ENCODE assay signal across 26 mouse cellular contexts in genomic region chr19:32281917-32282316, GRCm38 (mm10).
DNase-seq lines count a peak whose midpoint lies in the region; TF ChIP-seq lines count a peak whose summit lies in the region.
"Had no signal": no experiment of that assay in that cellular context is flagged by ENCODE, and none has a peak within 500 bp of the region (broad histone marks: within the 10 kb centered on the region; RNA-seq: fewer than 3 reads in every experiment).

No protein-coding gene starts in this region.

- H3K9ac ChIP-seq in heart, adult 2 months (ENCODE audit: low read depth, low read length) = no peak overlapping the region
- H3K9ac ChIP-seq: forebrain, embryonic 13.5 days; hindbrain, embryonic 13.5 days; limb, embryonic 15.5 days; liver, embryonic 15.5 days; lung, embryonic 14.5 days; midbrain, embryonic 15.5 days; stomach, embryonic 15.5 days had no signal

- WGBS in heart, adult 2 months = 56% methylated on average over 4 of the region's 4 CpGs

- TF ChIP-seq CTCF in heart, adult 2 months (IDR thresholded peaks at IDR 0.05) = no peak

- intact Hi-C loops in heart, adult 2 months (cut with DNase I) = loop anchor here (2.0 kb wide), 1 partner anchor 31 kb away; no protein-coding TSS in a partner anchor
- intact Hi-C loops in heart, postnatal 14 days (cut with DNase I) = no loop called here

- TF ChIP-seq POLR2A in heart, adult 2 months (IDR thresholded peaks at IDR 0.05; ENCODE audit: insufficient read depth, low read depth, low read length) = no peak

- H3K27me3 ChIP-seq in heart, adult 2 months (ENCODE audit: control insufficient read depth, insufficient read depth, low read length) = no peaks in the 10 kb centered on the region
- H3K27me3 ChIP-seq: forebrain, embryonic 13.5 days; hindbrain, embryonic 13.5 days; limb, embryonic 15.5 days; liver, embryonic 15.5 days; midbrain, embryonic 15.5 days; stomach, embryonic 15.5 days had no signal

- peaks cover 6% of the 10 kb centered on the region for H3K36me3 ChIP-seq in heart, adult 2 months (ENCODE audit: control insufficient read depth, insufficient read depth, low read length)
- H3K36me3 ChIP-seq: hindbrain, embryonic 13.5 days; limb, embryonic 10.5 days; limb, embryonic 15.5 days; liver, embryonic 15.5 days; midbrain, embryonic 10.5 days; midbrain, embryonic 15.5 days; stomach, embryonic 15.5 days had no signal

- peaks cover 9% of the 10 kb centered on the region for H3K4me1 ChIP-seq in heart, adult 2 months (ENCODE audit: control insufficient read depth, insufficient read depth, low read length)
- H3K4me1 ChIP-seq: forebrain, embryonic 13.5 days; hindbrain, embryonic 13.5 days; midbrain, embryonic 10.5 days; midbrain, embryonic 15.5 days had no signal

- H3K79me2 ChIP-seq in heart, adult 2 months (replicated peaks; ENCODE audit: control insufficient read depth, insufficient read depth, low read length) = no peaks in the 10 kb centered on the region

- DNase-seq in heart, adult 2 months = no peak
- no peak for DNase-seq in heart, postnatal 14 days
- DNase-seq in kidney, postnatal 14 days = peak; percentile 52
- no peak for DNase-seq in kidney, adult 8-10 months
- peak; percentile 25 for DNase-seq in testis, postnatal 14 days (ENCODE audit: low spot score)
- no peak for DNase-seq in testis, postnatal 10 days (ENCODE audit: low spot score)
- DNase-seq in MN1 (ENCODE audit: low spot score) = no peak
- DNase-seq: adrenal gland, postnatal 10 days; cerebellum, adult 18-20 months; cerebellum, postnatal 10 days; gastrocnemius, postnatal 25 days; heart, adult 11 months; heart, postnatal 4 days; lung, embryonic 14.5 days; lung, postnatal 14 days; right cerebral cortex, postnatal 25 days; thymus, adult 18-20 months; thymus, postnatal 25 days had no signal

- H3K27ac ChIP-seq in heart, adult 2 months = peak overlapping the region; percentile 29; the same call in 1 of the 2 replicates
- H3K27ac ChIP-seq: forebrain, embryonic 13.5 days; hindbrain, embryonic 13.5 days; limb, embryonic 10.5 days; limb, embryonic 15.5 days; liver, embryonic 15.5 days; midbrain, embryonic 10.5 days; midbrain, embryonic 15.5 days; stomach, embryonic 15.5 days had no signal

- no peak overlapping the region for H3K4me3 ChIP-seq in heart, adult 2 months
- H3K4me3 ChIP-seq: forebrain, embryonic 13.5 days; hindbrain, embryonic 13.5 days; limb, embryonic 10.5 days; limb, embryonic 15.5 days; liver, embryonic 15.5 days; midbrain, embryonic 10.5 days; midbrain, embryonic 15.5 days; stomach, embryonic 15.5 days had no signal

- no peak for TF ChIP-seq EP300 in heart, adult 2 months (IDR thresholded peaks at IDR 0.05; ENCODE audit: insufficient read depth, low read depth, low read length)

Comparison
In these comparisons a context has a peak if more than half of its experiments do, and no peak if none do; other contexts are left out.
1. DNase-seq: peak in kidney, postnatal 14 days (single experiment) and testis, postnatal 14 days (single experiment); none in heart, adult 2 months (0 of 2), heart, postnatal 14 days (0 of 2), kidney, adult 8-10 months (0 of 2), testis, postnatal 10 days (single experiment) and MN1 (single experiment).